Mouse (Mus musculus): Measurements from ENCODE around the gene Csnk1g1. TPM values are rescaled to one million over a fixed set of nuclear protein-coding genes. Genes with fewer than 3 reads are reported as not detected.
A peak's percentile ranks its signal among the peaks of the same experiment; 100 is the strongest.

The Csnk1g1 gene
- polyA plus RNA-seq, 1 experiment = 22.4 TPM

- no peak for DNase-seq (ENCODE audit: extremely low spot score in 1 of 2, low spot score in 1 of 2)
Measured at GRCm38 (mm10) chr9:65995603-65996376, 87.1 kb downstream of the Csnk1g1 start.

GRCm38 (mm10) chr9:65998965-65999364 is 90.2 kb downstream of the Csnk1g1 start:
- no peak for DNase-seq (ENCODE audit: extremely low spot score in 1 of 2, low spot score in 1 of 2)

GRCm38 (mm10) chr9:66004380-66004779 is 95.7 kb downstream of the Csnk1g1 start:
- peak; percentile 64 to 79 for DNase-seq (ENCODE audit: extremely low spot score in 1 of 2, low spot score in 1 of 2)

- DNase-seq (ENCODE audit: extremely low spot score in 1 of 2, low spot score in 1 of 2) = peak; percentile 44 to 66
Measured at GRCm38 (mm10) chr9:66007603-66008202, 99.0 kb downstream of the Csnk1g1 start.

- DNase-seq (ENCODE audit: extremely low spot score in 1 of 2, low spot score in 1 of 2) = no peak
Measured at GRCm38 (mm10) chr9:66020601-66021000, 111.9 kb downstream of the Csnk1g1 start.

- DNase-seq (ENCODE audit: extremely low spot score in 1 of 2, low spot score in 1 of 2) = peak; percentile 55 to 77
Measured at GRCm38 (mm10) chr9:66038082-66038481, 129.4 kb downstream of the Csnk1g1 start.

GRCm38 (mm10) chr9:66038581-66038980 is 129.9 kb downstream of the Csnk1g1 start:
- DNase-seq (ENCODE audit: extremely low spot score in 1 of 2, low spot score in 1 of 2) = no peak

GRCm38 (mm10) chr9:66039290-66039689 is 130.6 kb downstream of the Csnk1g1 start:
- DNase-seq (ENCODE audit: extremely low spot score in 1 of 2, low spot score in 1 of 2) = peak in 1 of 2 experiments; percentile 65

- peak; percentile 57 to 60 for DNase-seq (ENCODE audit: extremely low spot score in 1 of 2, low spot score in 1 of 2)
Measured at GRCm38 (mm10) chr9:66040801-66041200, 132.1 kb downstream of the Csnk1g1 start.

- DNase-seq (ENCODE audit: extremely low spot score in 1 of 2, low spot score in 1 of 2) = no peak
Measured at GRCm38 (mm10) chr9:66042331-66042730, 133.6 kb downstream of the Csnk1g1 start.

- no peak for DNase-seq (ENCODE audit: extremely low spot score in 1 of 2, low spot score in 1 of 2)
Measured at GRCm38 (mm10) chr9:66043241-66043640, 134.5 kb downstream of the Csnk1g1 start.

- DNase-seq (ENCODE audit: extremely low spot score in 1 of 2, low spot score in 1 of 2) = no peak
Measured at GRCm38 (mm10) chr9:66049931-66050601, 141.3 kb downstream of the Csnk1g1 start.

- no peak for DNase-seq (ENCODE audit: extremely low spot score in 1 of 2, low spot score in 1 of 2)
Measured at GRCm38 (mm10) chr9:66051493-66051892, 142.8 kb downstream of the Csnk1g1 start.

GRCm38 (mm10) chr9:66052731-66053130 is 144.0 kb downstream of the Csnk1g1 start:
- DNase-seq (ENCODE audit: extremely low spot score in 1 of 2, low spot score in 1 of 2) = no peak

GRCm38 (mm10) chr9:66053620-66054019 is 144.9 kb downstream of the Csnk1g1 start:
- no peak for DNase-seq (ENCODE audit: extremely low spot score in 1 of 2, low spot score in 1 of 2)

- DNase-seq (ENCODE audit: extremely low spot score in 1 of 2, low spot score in 1 of 2) = peak; percentile 96 to 98
Measured at GRCm38 (mm10) chr9:66059583-66060307, 151.0 kb downstream of the Csnk1g1 start, which contains the start of gene Ppib. Gene Ppib (plus strand): TSS chr9:66060222.

- no peak for DNase-seq (ENCODE audit: extremely low spot score in 1 of 2, low spot score in 1 of 2)
Measured at GRCm38 (mm10) chr9:66060308-66060647, 151.6 kb downstream of the Csnk1g1 start.

GRCm38 (mm10) chr9:66060986-66061385 is 152.3 kb downstream of the Csnk1g1 start:
- DNase-seq (ENCODE audit: extremely low spot score in 1 of 2, low spot score in 1 of 2) = no peak

GRCm38 (mm10) chr9:66061656-66062055 is 152.9 kb downstream of the Csnk1g1 start:
- DNase-seq (ENCODE audit: extremely low spot score in 1 of 2, low spot score in 1 of 2) = no peak

GRCm38 (mm10) chr9:66063446-66063845 is 154.7 kb downstream of the Csnk1g1 start:
- no peak for DNase-seq (ENCODE audit: extremely low spot score in 1 of 2, low spot score in 1 of 2)

- DNase-seq (ENCODE audit: extremely low spot score in 1 of 2, low spot score in 1 of 2) = no peak
Measured at GRCm38 (mm10) chr9:66064316-66064715, 155.6 kb downstream of the Csnk1g1 start.

Data from frontal cortex, adult 2 months (tissue).